Mouse (Mus musculus): ENCODE measurements at regions not wholly inside any gene's neighbourhood (a gene's known extent, or its start where the extent isn't known, plus 50 kb on each side); places are given as distances from the start of the nearest gene placed in this dataset.

GRCm38 (mm10) chr3:119976363-119976762, 192.1 kb upstream of the Ptbp2 start:
- no peak for DNase-seq (ENCODE audit: low spot score in 2 of 2)

- DNase-seq (ENCODE audit: low spot score in 2 of 2), result no peak
Observed at GRCm38 (mm10) chr3:119958799-119959467, 174.7 kb upstream of the Ptbp2 start.

GRCm38 (mm10) chr3:119957529-119957928, 173.3 kb upstream of the Ptbp2 start:
- no peak for DNase-seq (ENCODE audit: low spot score in 2 of 2)

- peak in 1 of 2 experiments; percentile 29 for DNase-seq (ENCODE audit: low spot score in 2 of 2)
Observed at GRCm38 (mm10) chr3:119955745-119956615, 171.7 kb upstream of the Ptbp2 start.

GRCm38 (mm10) chr3:119950721-119951120, 166.5 kb upstream of the Ptbp2 start:
- DNase-seq (ENCODE audit: low spot score in 2 of 2), result no peak

GRCm38 (mm10) chr3:119950070-119950469, 165.8 kb upstream of the Ptbp2 start:
- peak in 1 of 2 experiments; percentile 43 for DNase-seq (ENCODE audit: low spot score in 2 of 2)

- DNase-seq (ENCODE audit: low spot score in 2 of 2), result peak in 1 of 2 experiments; percentile 11
Observed at GRCm38 (mm10) chr3:119949620-119950019, 165.4 kb upstream of the Ptbp2 start.

- DNase-seq (ENCODE audit: low spot score in 2 of 2), result peak in 1 of 2 experiments; percentile 16
Observed at GRCm38 (mm10) chr3:119949041-119949470, 164.8 kb upstream of the Ptbp2 start.

- DNase-seq (ENCODE audit: low spot score in 2 of 2), result no peak
Observed at GRCm38 (mm10) chr3:119947126-119947525, 162.9 kb upstream of the Ptbp2 start.

- DNase-seq (ENCODE audit: low spot score in 2 of 2), result no peak
Observed at GRCm38 (mm10) chr3:119944115-119944514, 159.8 kb upstream of the Ptbp2 start.

GRCm38 (mm10) chr3:119939091-119939490, 154.8 kb upstream of the Ptbp2 start:
- DNase-seq (ENCODE audit: low spot score in 2 of 2), result no peak

- DNase-seq (ENCODE audit: low spot score in 2 of 2), result no peak
Observed at GRCm38 (mm10) chr3:119938425-119938824, 154.2 kb upstream of the Ptbp2 start.

- no peak for DNase-seq (ENCODE audit: low spot score in 2 of 2)
Observed at GRCm38 (mm10) chr3:119936526-119936925, 152.3 kb upstream of the Ptbp2 start.

GRCm38 (mm10) chr3:119933049-119933511, 148.8 kb upstream of the Ptbp2 start:
- DNase-seq (ENCODE audit: low spot score in 2 of 2), result peak in 1 of 2 experiments; percentile 19

- DNase-seq (ENCODE audit: low spot score in 2 of 2), result no peak
Observed at GRCm38 (mm10) chr3:119928281-119928680, 144.0 kb upstream of the Ptbp2 start.

- DNase-seq (ENCODE audit: low spot score in 2 of 2), result no peak
Observed at GRCm38 (mm10) chr3:119919501-119920141, 135.4 kb upstream of the Ptbp2 start.

GRCm38 (mm10) chr3:119915984-119916865, 132.0 kb upstream of the Ptbp2 start:
- DNase-seq (ENCODE audit: low spot score in 2 of 2), result no peak

- no peak for DNase-seq (ENCODE audit: low spot score in 2 of 2)
Observed at GRCm38 (mm10) chr3:119911532-119911931, 127.3 kb upstream of the Ptbp2 start.

- DNase-seq (ENCODE audit: low spot score in 2 of 2), result no peak
Observed at GRCm38 (mm10) chr3:119904244-119904643, 120.0 kb upstream of the Ptbp2 start.

- no peak for DNase-seq (ENCODE audit: low spot score in 2 of 2)
Observed at GRCm38 (mm10) chr3:119895141-119895540, 110.9 kb upstream of the Ptbp2 start.

GRCm38 (mm10) chr3:119894035-119894434, 109.8 kb upstream of the Ptbp2 start:
- DNase-seq (ENCODE audit: low spot score in 2 of 2), result no peak

All from left cerebral cortex, adult 9 months (tissue).